Mouse (Mus musculus) fat pad, adult 2 months (tissue): Measurements from ENCODE around the gene Esyt2.
"Not testable (repeated sequence)": the region's sequence is repeated elsewhere in the genome, so short reads cannot be mapped to it uniquely, and the experiment has no call there.

ENCODE experiments used
- DNase-seq: peaks from one replicate; pipeline ENCODE4 v3.0.0-alpha.2; 2011; ENCODE audit warnings: low read depth, low spot score; ENCODE audit errors: extremely low read depth

The Esyt2 gene

GRCm38 (mm10) chr12:116280653-116281364 is at the start of gene Esyt2:
Gene Esyt2 (plus strand): TSS chr12:116281196.
- DNase-seq = peak; percentile 73

DNA sequence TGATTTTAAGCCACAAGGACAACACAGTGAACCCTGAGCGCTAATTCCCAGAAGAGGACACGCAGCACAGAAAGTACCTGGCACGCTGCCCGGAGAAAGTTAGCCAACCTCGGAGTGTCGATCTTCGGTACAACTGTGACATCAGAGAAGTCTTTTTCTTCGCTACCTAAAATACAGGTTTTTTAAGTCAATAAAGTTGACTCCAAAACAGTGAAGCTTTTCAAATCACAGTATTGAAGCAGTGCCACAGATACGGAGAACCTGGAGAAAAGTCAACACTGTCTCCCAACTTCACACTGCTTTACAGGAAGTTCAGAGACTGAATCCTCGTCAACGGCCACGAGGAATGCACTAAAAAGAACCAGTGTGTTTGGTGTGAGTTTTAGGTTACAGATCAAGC is 49.4 kb upstream of the Esyt2 start:
- peak; percentile 66 for DNase-seq

- DNase-seq = no peak
These were observed 48.9 kb upstream of the Esyt2 start for GRCm38 (mm10) chr12:116232061-116232460.

DNA sequence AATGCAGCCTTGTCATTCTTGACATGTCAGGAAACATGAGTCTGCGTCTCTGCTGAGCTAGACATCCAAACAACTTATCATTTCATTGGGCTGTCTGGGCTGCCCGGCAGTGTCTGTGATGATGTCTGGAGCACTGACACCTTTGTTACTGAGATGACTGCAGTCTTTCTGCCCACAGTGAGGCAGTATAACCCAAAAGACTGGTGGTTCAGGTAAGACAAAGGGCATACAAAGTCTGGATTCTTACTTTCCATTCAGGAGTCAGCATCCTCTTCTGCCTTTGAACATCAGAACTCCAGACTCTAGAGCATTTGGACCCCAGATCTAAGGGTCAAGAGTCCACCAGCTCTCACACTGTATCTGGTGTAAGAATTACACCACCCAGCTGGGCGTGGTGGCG is 45.6 kb upstream of the Esyt2 start:
- no peak for DNase-seq

DNA sequence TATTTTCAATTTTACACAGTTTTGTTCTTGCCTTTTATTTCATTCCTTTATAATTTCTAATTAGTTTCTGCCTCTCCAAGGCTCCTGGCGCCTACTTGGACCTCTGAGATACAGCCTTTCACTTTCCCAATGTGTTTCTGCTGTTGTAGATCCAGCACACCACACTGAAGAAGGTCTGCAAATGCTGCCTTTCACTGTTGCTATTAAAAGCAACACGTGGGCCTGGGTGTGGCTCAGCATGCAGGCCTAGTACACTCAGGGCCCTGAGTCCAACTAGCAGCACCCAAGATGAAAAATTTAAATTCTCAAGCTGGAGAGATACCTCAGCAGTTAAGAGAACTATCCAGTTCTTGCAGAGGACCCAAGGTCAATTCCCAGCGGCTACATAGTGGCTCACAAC is 44.3 kb upstream of the Esyt2 start:
- DNase-seq = no peak

- no peak for DNase-seq
These were observed 42.6 kb upstream of the Esyt2 start for GRCm38 (mm10) chr12:116238370-116238769.

GRCm38 (mm10) chr12:116238803-116239202 is 42.2 kb upstream of the Esyt2 start:
- DNase-seq = no peak

DNA sequence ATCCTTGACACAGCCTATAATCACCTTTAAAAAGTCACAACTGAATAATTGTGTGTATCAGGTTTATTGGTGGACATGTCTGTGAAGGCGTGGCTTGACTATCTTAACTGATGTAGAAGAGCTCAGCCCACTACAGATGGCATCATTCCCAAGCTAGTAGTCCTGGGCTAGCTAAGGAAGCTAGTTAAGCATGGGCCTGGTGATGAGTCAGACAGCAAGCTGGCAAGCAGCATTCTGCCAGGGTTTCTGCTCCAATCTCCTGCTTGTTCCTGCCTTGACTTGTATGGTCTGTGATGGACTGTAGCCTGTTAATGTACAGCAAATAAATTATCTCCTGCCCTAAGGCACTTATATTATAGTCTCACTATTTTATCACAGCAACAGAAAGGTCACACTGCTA is 36.4 kb upstream of the Esyt2 start:
- no peak for DNase-seq

- DNase-seq = no peak
These were observed 26.3 kb upstream of the Esyt2 start for GRCm38 (mm10) chr12:116254652-116255051.

DNA sequence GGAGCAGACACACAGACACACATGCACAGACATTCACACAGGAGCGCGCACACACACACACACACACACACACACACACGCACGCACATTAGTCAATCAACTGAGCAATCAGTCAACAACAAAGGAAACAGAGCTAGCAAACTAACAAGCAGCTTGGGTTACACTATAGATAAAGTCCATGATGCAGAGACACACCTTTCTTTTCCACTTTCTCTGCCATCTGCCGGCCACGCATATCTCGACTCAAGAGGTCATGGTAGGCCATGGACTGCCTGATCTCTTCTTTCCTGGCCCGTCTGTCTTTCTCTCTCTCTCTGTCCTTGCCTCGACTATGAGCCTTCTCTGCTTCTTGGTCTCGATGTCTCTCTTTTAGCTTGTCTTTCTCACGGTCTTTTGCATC is 25.4 kb upstream of the Esyt2 start:
- DNase-seq = no peak

DNA sequence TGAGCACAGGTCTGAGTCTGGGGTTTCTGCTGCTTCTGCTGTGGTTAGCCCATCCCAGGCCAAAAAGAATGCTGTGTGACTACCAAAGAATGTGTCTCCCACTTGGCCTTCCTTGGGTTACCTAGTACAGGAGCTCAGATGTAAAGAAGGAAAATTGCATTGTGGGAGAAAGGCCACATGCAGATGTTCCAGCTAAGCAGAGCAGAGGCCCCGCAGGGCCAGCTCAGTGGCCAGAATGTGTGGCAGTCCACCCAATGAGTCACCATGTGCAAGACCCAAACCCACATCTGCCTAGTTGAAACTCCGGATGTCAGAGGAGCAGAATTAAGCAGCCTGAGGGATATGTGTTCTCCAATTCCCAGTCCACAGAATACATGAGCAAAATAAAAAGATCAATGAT is 22.7 kb upstream of the Esyt2 start:
- no peak for DNase-seq

GRCm38 (mm10) chr12:116262555-116263341 is 18.2 kb upstream of the Esyt2 start, which contains the start of gene Wdr60:
Gene Wdr60 (minus strand): TSS chr12:116263022.
- no peak for DNase-seq

DNA sequence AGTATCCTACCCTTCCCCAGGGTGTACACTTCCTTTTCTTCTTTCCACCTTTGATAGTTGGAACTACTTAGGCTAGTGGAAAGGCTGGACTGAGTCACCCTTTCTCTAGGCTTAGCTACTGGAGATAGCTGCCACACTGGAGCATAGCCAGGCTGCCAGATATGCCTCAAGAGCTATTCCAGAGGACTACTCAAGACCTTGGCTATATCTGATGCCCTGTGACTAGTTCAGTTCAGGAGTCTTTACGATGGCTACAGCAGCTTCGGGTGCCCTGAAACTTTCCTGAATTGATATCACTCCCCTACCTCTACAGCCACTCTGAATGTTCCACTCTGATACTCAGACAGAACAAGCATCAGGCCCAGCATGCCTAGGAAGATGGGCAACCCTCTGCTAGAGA is 16.2 kb upstream of the Esyt2 start:
- DNase-seq = no peak

- no peak for DNase-seq
These were observed 15.7 kb upstream of the Esyt2 start for GRCm38 (mm10) chr12:116265275-116265674.

DNA sequence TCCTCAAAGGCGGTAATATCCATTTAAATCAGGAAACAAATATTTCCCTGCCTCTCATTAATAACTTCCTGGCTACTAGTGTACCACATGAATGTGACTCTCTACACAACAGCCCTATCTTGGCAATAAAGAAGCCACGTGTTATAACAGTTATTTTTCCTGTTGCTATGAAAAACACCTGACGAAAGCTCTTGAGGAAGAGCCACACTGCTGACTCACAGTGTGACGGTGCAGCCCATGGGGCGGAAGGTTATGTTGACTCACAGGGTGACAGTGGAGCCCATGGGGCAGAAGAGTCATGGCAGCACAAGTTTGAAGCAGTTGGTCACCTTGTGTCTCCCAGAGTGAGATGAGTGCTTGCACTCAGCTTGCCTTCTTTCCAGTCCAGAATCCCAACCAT is 11.5 kb upstream of the Esyt2 start:
- DNase-seq = no peak

- DNase-seq = no peak
These were observed 10.5 kb upstream of the Esyt2 start for GRCm38 (mm10) chr12:116270538-116270937.

DNA sequence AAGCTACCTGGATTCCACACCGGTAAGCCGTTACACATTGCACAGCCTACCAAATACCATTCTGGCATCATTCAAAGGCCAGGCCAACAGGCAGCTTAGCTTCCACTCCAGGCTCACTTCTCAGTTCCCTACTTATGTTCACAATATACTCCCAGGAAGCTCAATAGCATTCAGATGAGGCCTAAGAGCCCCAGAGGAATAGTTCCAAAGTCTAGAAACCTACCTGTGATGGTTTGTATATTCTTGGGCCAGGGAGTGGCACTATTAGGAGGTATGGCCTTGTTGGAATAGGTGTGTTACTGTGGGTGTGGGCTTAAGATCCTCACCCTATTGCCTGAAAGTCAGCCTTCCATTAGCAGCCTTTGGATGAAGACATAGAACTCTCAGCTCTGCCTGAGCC is 9.9 kb upstream of the Esyt2 start:
- no peak for DNase-seq

DNA sequence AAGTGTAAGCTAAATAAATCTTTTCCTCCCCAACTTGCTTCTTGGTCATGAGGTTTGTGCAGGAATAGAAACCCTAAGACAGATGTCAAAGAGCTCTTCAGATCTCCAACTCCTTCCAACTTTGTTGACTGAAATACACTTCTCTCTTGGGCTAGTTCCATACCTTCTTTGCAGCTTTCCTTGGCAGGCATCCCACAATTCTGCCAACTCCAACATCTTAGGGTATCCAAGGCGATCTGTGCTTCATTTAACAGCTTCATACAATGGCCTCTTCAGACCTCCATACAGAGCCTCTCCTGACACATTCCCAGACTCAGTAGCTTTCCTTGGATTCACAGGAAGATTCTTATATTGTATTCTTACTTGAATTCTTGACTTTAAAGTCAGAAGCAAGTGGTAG is 7.3 kb upstream of the Esyt2 start:
- no peak for DNase-seq

DNA sequence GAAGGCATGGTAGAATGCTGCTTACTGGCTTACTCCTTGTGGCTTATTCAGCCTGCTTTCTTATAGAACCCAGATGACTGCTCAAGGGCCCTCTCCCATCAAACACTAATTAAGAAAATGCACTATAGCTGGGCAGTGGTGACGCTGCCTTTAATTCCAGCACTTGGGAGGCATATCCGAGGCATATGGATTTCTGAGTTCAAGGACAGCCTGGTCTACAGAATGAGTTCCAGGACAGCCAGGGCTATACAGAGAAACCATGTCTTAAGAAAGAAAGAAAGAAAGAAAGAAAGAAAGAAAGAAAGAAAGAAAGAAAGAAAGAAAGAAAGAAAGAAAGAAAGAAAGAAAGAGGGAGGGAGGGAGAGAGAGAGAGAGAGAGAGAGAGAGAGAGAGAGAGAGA is 5.9 kb upstream of the Esyt2 start, which contains the start of gene Gm11027:
Gene Gm11027 (plus strand): TSS at position 301 of the 400 bp plus-strand sequence.
- DNase-seq = not testable (repeated sequence)

- no peak for DNase-seq
These were observed 5.4 kb upstream of the Esyt2 start for GRCm38 (mm10) chr12:116275631-116276030.

DNA sequence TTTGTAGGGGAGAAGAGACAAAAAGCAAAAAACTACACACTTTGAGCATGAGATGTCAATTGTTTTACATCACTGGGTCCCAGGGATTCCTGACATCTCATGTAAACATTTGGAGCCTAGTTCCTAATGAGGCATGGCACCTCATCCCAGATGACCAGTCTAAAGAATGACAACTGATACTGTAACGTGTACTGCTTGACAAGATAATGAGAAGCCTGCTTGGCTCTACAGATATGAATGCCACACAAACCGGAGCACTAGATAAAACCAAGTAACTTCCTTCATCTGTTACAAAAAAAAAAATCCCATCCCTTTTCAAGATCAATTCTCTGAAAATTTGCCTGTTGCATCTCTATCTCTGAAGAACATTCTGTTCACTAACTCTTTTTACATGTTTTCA is 4.0 kb upstream of the Esyt2 start:
- no peak for DNase-seq

DNA sequence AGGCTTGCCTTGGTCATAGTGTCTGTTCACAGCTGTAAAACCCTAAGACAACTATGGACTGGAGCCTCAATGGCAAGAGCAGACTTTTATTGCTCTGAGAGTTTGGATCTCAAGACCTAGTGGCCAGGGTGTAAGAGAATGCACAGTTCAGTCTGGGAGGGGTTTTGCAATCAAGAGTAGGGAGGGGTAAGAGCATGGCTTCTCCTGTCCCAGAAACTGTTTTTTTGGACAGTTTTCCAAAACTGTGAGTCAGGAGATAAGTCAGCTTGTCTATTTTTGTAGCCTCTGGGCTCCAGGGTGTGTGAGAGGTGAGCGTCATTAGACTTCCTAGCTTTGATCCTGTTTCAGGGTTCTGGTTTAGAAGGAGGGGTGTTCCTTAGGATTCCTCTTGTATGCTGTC is 2.5 kb upstream of the Esyt2 start:
- no peak for DNase-seq
